Mouse (Mus musculus) left cerebral cortex, adult 18-20 months (tissue): ENCODE measurements at regions not wholly inside any gene's neighbourhood (a gene's known extent, or its start where the extent isn't known, plus 50 kb on each side); places are given as distances from the start of the nearest gene placed in this dataset.

Experiments
- DNase-seq, 2 experiments: peaks; one replicate each; pipeline ENCODE4 v3.0.0; 2021 to 2022; ENCODE audit warnings: low spot score in 2 of 2, mixed read lengths in 1 of 2

DNA sequence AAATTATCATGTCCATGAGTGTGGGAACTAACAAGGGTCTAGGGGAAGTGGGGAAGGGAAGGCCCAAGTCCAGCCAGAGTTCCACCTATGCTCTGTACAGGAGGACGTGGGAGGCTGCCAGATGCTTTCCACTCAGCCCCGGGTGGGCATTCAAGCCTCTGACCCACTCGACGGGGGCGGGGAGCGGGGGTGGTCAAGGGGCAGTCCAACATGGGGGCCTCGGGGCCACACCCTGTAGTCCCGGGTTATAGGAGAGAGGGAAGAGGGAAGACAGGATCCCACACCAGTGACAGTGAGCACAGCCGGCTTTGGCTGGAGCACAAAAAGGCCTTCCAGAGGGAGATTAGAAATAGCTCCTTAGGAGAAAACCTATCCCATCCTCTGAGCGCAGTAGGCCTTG is 283.1 kb upstream of the Ddi1 start:
- DNase-seq, result no peak

DNA sequence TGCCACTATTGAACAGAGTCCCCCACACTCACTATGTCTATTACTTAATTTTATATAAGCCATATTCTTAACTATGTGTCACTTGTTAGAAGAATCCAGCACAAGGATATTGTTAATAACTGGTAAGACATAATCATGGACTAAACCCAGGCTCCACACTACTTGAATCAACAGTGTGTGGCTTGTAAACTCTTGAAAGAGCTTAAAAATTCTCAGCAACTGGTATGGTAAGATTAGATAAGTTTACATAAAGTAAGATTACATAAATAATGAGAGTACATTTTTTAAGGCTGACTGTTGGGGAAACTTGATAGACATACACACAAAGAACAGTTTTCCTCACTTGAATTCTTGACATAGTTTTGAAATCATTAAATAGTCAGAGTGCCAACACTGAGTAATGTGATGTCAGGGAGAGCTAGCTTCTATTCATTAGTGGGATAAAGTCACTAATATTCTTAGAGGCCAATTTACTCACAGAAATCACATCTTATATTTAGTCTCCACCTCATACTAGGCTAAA is 270.6 kb upstream of the Ddi1 start:
- no peak for DNase-seq

DNA sequence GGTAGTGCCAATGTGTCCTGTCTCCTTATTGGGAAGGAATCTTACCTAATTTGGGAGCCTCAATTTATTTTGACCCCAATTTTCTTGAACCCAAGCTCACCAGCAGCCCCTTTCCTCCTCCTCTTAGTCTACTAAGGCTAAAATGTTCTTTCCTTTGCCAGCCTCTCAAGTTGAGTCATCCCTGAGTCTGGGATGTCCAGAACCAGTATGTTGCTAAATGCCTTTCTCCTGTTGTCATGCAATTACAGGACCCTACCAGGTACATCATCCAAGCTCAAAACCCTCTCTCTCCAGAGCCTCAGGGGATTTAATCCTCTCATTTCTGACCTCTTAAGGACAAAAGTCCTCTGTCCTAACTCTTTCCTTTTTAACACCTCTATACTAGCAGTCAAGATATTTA is 259.2 kb upstream of the Ddi1 start:
- no peak for DNase-seq

DNA sequence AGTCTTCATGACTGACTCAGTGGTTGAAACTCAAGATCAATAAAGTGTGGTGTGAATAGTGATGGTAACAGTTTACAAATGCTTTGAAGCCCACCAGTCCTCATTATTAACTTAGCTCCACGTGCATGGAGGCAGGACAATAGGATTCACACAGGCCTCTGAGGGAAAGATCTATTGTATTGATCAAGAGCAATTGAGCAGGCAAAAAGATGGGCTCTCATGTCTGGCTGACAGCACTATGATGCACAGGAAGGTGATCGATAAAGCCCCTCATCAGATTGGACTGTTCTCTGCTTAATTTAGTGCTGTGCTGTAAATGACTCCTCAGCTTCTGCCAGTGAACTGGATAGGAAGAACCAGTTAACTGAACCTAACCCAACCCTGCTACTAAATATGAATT is 247.5 kb upstream of the Ddi1 start:
- no peak for DNase-seq

DNA sequence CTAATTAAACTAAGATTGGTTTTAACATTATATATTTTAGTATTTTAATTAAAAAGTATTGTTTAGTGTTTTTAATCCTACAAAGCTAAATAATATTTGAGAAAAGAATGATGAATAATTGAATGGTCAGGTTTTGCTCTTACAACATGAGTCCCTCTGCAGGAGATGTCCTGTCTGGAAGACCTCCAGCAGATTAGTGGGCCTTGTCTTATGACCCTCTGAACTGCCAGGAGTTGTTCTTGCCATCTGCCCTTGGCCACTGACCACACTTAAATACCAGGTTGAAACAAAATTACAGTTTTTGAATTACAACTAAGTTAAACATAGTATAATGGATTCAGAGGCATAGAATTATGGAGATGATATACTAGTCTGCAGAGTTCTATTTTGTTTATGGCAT is 228.1 kb upstream of the Ddi1 start:
- DNase-seq, result no peak

DNA sequence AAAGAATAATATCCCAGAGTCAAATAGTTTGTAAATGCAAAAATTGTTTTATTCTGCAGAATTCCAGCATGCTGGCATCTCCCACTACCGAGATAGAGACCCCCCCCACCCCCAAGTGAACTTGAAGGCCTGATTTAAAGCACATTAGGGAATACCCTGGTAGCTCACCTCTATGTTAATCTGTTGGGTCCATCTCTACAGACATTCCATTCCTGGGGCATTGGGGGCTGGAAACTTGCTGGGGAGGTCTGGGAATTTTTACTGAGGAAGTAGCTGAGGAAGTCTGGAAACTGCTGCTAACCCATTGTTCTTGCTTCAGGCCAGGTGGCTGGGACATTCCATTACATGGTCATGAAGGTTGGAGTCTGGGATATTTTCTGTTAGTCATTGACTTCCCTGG is 210.8 kb upstream of the Ddi1 start:
- no peak for DNase-seq

DNA sequence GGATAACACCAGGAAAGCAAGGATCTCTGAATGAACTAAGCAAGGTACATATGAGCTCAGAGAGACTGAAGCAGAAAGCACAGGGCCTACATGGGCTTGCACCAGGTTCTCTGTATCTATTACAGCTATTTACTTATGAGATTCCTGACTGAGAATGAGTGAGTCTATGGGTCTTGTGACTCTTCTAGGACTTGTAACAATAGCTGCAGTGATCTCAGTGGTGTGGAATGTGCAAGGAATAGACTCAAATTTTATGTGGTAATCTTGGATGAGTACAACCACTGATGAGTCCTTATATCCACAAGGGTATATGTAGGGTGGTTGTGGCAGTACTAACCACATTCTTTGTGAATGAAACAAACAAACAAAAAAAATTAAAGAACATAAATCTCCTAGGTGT is 184.9 kb upstream of the Ddi1 start:
- no peak for DNase-seq

DNA sequence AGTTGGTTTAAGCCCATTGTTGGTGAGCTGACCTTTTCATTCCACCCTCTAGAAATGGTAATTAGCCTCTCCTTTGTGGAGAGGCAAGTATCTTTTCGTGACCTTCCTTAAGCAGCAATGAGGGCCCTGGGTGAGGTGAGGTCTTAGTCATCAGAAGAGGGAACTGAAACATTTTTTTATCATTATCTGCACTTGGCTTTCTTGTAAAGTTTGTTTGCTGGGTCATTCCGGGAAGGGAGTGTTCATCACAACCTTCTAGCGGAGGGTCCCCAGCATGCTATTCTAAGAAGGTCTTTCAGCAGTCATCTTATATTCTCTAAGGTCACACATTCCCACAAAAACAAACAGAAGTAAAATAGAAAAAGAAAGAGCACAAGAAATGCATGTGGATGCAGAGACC is 165.6 kb upstream of the Ddi1 start:
- no peak for DNase-seq

DNA sequence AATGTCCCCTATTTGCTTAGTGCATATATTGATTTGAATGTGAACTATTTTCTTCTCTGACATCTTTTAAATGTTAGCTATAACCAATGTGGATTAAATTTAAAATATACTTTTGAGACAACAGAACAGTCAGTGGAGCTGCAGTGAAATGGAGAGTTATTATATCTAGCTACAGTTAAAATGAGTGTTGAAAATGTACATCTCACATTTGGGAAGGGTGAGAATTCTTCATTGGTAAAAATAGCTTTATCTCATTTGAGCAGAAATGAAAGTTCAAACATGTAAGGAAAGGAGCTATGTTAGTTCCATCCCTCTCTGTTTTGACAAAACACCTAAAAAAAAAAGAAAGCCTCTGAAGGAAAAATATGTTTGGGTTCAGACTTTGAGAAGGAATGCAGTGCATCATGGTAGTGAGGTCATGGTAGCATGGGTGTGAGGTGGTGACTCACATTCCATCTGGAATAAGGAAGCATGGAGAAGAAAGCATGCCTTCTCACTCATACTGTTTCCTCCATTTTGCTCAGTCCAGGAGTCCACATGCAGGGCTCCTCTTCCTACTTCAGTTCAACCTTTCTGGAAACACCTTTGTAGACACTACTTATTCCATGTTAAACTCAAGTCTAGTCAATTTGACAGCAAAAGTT is 164.3 kb upstream of the Ddi1 start:
- DNase-seq, result peak; percentile 2 to 9

DNA sequence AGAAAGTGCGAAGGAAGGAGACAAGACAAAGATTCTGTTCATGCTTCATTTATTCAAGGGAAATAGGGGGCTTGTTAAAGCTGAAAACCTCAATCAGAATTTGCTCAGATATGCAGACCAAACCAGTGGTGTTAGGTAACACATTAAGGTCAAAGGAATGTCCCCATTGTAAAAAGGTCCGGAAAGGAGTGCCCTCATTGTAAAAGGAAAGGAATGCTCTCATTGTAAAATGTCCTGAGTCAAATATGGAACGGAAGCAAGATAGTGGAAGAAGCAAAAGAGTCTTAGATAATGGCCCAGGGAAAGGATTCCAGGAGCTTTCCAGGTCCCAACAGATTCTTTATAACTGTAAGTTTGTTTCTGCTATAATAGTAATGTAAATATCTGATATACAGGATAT is 161.2 kb upstream of the Ddi1 start:
- no peak for DNase-seq

DNA sequence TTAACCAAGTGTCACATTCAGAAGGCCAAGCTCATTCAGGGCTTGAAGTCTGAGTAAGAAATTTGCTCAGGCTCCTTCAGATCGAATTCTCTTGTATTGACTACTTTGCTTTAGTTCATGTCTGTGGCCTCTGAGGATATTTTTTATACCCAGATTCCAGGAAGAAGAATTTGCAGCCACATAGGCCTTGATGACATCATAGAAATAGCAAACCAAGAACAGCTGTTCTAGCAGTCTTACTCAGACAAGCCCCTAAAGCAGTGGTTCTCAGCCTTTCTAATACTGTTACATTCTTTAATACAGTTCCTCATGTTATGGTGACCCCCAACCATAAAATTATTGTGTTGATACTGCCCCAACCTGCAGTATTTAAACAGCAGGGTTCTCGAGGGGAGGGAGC is 160.8 kb upstream of the Ddi1 start:
- DNase-seq, result no peak
